Mouse (Mus musculus) kidney, postnatal 0 days (tissue): ENCODE data around the gene Gm6309. TPM values are rescaled to one million over a fixed set of nuclear protein-coding genes. Genes with fewer than 3 reads are reported as not detected.

ENCODE experiments used
- ATAC-seq: fragments of 200-750 bp; cut with Nextera tagmentation; replicated peaks from 2 replicates; pipeline ENCODE4 v1.8.0; 2017; ENCODE audit warnings: low read depth, moderate number of reproducible peaks, moderate TSS enrichment, moderate library complexity; ENCODE audit not compliant: low FRiP score
- DNase-seq: peaks from one replicate; pipeline ENCODE4 v3.0.0-alpha.2; 2016; ENCODE audit warnings: low spot score
- H3K27ac ChIP-seq: fragments of 300-500 bp; sonication (generic); 2 replicates; pipeline ENCODE4 v1.5.1; 2014; ENCODE audit warnings: mild to moderate bottlenecking
- H3K27me3 ChIP-seq: fragments of 300-500 bp; sonication (generic); 2 replicates; pipeline ENCODE4 v1.6.1; 2014; ENCODE audit warnings: low read length, mixed read lengths; ENCODE audit not compliant: insufficient read depth
- H3K36me3 ChIP-seq: fragments of 300-500 bp; sonication (generic); 2 replicates; pipeline ENCODE4 v1.6.1; 2014; ENCODE audit warnings: low read length, mixed read lengths; ENCODE audit not compliant: insufficient read depth
- H3K4me1 ChIP-seq: fragments of 300-500 bp; sonication (generic); replicated peaks from 2 replicates; pipeline ENCODE4 v1.6.1; 2014; ENCODE audit warnings: antibody characterized with exemption, low read length, mixed read lengths; ENCODE audit not compliant: insufficient read depth
- H3K4me2 ChIP-seq: fragments of 300-500 bp; sonication (generic); 2 replicates; pipeline ENCODE4 v1.6.1; 2014; ENCODE audit warnings: mild to moderate bottlenecking, low read length, moderate library complexity, mixed read lengths
- H3K4me3 ChIP-seq: fragments of 300-500 bp; sonication (generic); replicated peaks from 2 replicates; pipeline ENCODE4 v1.5.1; 2014; ENCODE audit warnings: low read depth, low read length
- H3K9ac ChIP-seq: fragments of 300-500 bp; sonication (generic); 2 replicates; pipeline ENCODE4 v1.6.1; 2014; ENCODE audit warnings: low read depth, low read length
- H3K9me3 ChIP-seq: fragments of 300-500 bp; sonication (generic); replicated peaks from 2 replicates; pipeline ENCODE4 v1.6.1; 2016; ENCODE audit warnings: low read length, inconsistent platforms, mixed read lengths
- CTCF ChIP-seq: IDR thresholded peaks from 2 replicates; pipeline ENCODE4 v1.5.1; 2016; ENCODE audit warnings: antibody characterized with exemption, low read depth, mild to moderate bottlenecking, moderate library complexity
- WGBS: fragments of 180-500 bp; shearing (Covaris S2); extraction: QIAGEN DNeasy Blood & Tissue Kit; methylation state at CpG from one replicate; pipeline ENCODE4 v1.1.7; 2014; 5-methylcytosine and 5-hydroxymethylcytosine counted together
- polyA plus RNA-seq: library from polyadenylated mRNA; unstranded; fragments of >200 nt; fragmentation: Nextera tagmentation; extraction: Ambion mirVana; gene quantifications from 2 replicates; pipeline ENCODE4 v1.2.1, GENCODE M21; 2015

Gm6309 gene
- polyA plus RNA-seq, 1 experiment from 2014 or later: not detected

- Histone ChIP-seq H3K27me3 (no peaks in the 10 kb centered on the region), H3K9ac (no peak overlapping the region), H3K4me2 (no peak overlapping the region), H3K4me3 (no peak overlapping the region), H3K4me1 (no peaks in the 10 kb centered on the region), H3K36me3 (no peaks in the 10 kb centered on the region), H3K27ac (no peak overlapping the region), H3K9me3 (no peaks in the 10 kb centered on the region)
- 61% methylated on average over 3 of the region's 3 CpGs for WGBS
- TF ChIP-seq CTCF: no peak
- ATAC-seq (no peak), DNase-seq (no peak)
These were observed 20.1 kb downstream of the Gm6309 start for GRCm38 (mm10) chr5:146150454-146150853.

- Histone ChIP-seq H3K9ac (no peak overlapping the region), H3K36me3 (no peaks in the 10 kb centered on the region), H3K9me3 (no peaks in the 10 kb centered on the region), H3K27me3 (no peaks in the 10 kb centered on the region), H3K27ac (no peak overlapping the region), H3K4me1 (no peaks in the 10 kb centered on the region), H3K4me2 (no peak overlapping the region), H3K4me3 (no peak overlapping the region)
- WGBS: 40% methylated on average over 2 of the region's 2 CpGs
- no peak for ATAC-seq
- no peak for DNase-seq
- peak; percentile 27; the same call in 1 of the 2 replicates for TF ChIP-seq CTCF
These were observed 22.6 kb downstream of the Gm6309 start for GRCm38 (mm10) chr5:146147903-146148302.

Other genes starting within 250 kb of the Gm6309 start
- 0.12 and 0.23 TPM in 2 replicates for gene Cyp3a25, start 161.1 kb downstream of the Gm6309 start, polyA plus RNA-seq
- gene Cyp3a59, start 91.5 kb downstream of the Gm6309 start, polyA plus RNA-seq: not detected in 2 replicates
- gene Gm5565, start 10.2 kb downstream of the Gm6309 start, polyA plus RNA-seq: not detected in 2 replicates
- gene 1700001J03Rik, start 14.6 kb upstream of the Gm6309 start, polyA plus RNA-seq: 0.26 and 0.32 TPM in 2 replicates
- 54.6 and 63.2 TPM in 2 replicates for gene Rnf6, start 50.8 kb upstream of the Gm6309 start, polyA plus RNA-seq
- gene Cdk8, start 60.5 kb upstream of the Gm6309 start, polyA plus RNA-seq: 18.1 and 18.6 TPM in 2 replicates
- 1.9 and 2.0 TPM in 2 replicates for gene Wasf3, start 214.3 kb upstream of the Gm6309 start, polyA plus RNA-seq